Mouse (Mus musculus): ENCODE results near the gene Kat7. TPM values are rescaled to one million over a fixed set of nuclear protein-coding genes. Genes with fewer than 3 reads are reported as not detected.

Gene Kat7
- polyA plus RNA-seq, 1 experiment from 2014 or later: 30.7 TPM

DNA sequence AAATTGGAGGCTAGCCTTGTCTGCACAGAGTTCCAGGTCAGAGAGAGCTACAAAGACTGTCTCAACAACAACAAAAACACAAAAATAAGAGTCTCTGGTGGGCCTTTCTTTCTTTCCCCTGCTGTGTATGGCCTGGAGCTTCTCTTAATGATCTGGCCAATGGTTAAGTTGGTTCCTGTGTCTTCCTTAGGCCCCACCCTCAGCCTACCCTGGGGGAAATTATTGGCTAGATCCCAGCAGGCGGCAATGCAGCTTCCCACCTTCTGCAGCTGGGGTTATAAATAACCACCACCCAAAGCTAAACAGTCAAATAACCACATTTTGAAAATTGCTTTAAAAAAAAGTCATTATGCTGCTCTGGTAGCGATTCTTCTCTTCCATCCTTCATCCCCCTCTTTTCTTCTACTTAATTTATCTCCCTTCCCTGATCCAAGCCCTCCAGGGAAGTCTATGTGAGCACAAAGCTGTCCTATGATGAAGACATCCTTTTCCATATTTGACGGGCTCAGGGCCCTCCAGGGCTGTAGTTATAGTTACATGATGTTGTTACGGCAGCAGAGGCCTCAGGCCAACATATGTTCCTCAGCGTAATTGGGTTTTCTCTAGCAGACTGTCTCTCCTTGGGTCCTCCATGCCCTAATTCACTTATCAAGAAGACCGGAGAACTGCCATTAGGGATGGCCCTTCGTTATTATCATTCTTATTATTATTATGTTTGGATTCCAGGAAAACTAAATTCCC is 5.3 kb upstream of the Kat7 start:
- Histone ChIP-seq H3K4me1 (ENCODE audit: insufficient read depth, low read depth, low read length) (peaks cover 6% of the 10 kb centered on the region; the same call in 1 of the 2 replicates), H3K4me3 (ENCODE audit: low read depth, low read length) (no peak overlapping the region), H3K36me3 (ENCODE audit: insufficient read depth, low read length) (no peaks in the 10 kb centered on the region), H3K4me2 (replicated peaks; ENCODE audit: low read depth, low read length) (no peak overlapping the region), H3K9me3 (ENCODE audit: low read length) (no peaks in the 10 kb centered on the region), H3K27me3 (replicated peaks; ENCODE audit: insufficient read depth, low read length) (no peaks in the 10 kb centered on the region), H3K9ac (replicated peaks; ENCODE audit: low read depth) (no peak overlapping the region), H3K27ac (ENCODE audit: low read length) (no peak overlapping the region)
- DNase-seq (ENCODE audit: low spot score) (no peak), ATAC-seq (no peak)
- WGBS: 73% methylated on average over 7 of the region's 7 CpGs
- TF ChIP-seq CTCF (IDR thresholded peaks at IDR 0.05) (no peak), EP300 (IDR thresholded peaks at IDR 0.05) (no peak)

DNA sequence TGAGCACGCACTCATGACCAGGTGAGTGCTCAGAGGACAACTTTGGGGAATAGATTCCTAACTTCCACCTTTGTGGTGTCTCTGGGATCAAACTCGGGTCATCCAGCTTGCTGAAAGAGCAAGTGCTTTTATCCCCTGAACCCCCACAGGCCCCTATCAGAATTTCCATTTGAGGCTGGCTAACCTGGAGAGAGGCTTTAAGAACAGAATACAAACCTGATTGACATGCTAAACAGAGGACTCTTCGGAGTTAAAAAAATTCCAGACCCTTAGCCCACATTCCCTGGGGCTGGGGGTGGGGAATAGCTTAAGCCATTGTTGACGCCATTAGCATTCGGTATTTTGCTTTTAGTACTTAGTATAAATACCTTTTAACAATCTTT is 1.4 kb upstream of the Kat7 start:
- peak overlapping the region; percentile 70 for H3K27ac ChIP-seq (ENCODE audit: low read length)
- 36% methylated on average over 5 of the region's 5 CpGs for WGBS
- no peak overlapping the region for H3K4me3 ChIP-seq (ENCODE audit: low read depth, low read length)
- TF ChIP-seq EP300 (IDR thresholded peaks at IDR 0.05): no peak
- no peak for TF ChIP-seq CTCF (IDR thresholded peaks at IDR 0.05)
- ATAC-seq (no peak), DNase-seq (ENCODE audit: low spot score) (no peak)
- no peak overlapping the region for H3K9ac ChIP-seq (replicated peaks; ENCODE audit: low read depth)
- peak overlapping the region; percentile 64; the same call in 1 of the 2 replicates for H3K4me2 ChIP-seq (replicated peaks; ENCODE audit: low read depth, low read length)
- no peaks in the 10 kb centered on the region for H3K36me3 ChIP-seq (ENCODE audit: insufficient read depth, low read length)
- H3K27me3 ChIP-seq (replicated peaks; ENCODE audit: insufficient read depth, low read length): no peaks in the 10 kb centered on the region
- peaks cover 11% of the 10 kb centered on the region; the same call in 1 of the 2 replicates for H3K4me1 ChIP-seq (ENCODE audit: insufficient read depth, low read depth, low read length)
- H3K9me3 ChIP-seq (ENCODE audit: low read length): no peaks in the 10 kb centered on the region

DNA sequence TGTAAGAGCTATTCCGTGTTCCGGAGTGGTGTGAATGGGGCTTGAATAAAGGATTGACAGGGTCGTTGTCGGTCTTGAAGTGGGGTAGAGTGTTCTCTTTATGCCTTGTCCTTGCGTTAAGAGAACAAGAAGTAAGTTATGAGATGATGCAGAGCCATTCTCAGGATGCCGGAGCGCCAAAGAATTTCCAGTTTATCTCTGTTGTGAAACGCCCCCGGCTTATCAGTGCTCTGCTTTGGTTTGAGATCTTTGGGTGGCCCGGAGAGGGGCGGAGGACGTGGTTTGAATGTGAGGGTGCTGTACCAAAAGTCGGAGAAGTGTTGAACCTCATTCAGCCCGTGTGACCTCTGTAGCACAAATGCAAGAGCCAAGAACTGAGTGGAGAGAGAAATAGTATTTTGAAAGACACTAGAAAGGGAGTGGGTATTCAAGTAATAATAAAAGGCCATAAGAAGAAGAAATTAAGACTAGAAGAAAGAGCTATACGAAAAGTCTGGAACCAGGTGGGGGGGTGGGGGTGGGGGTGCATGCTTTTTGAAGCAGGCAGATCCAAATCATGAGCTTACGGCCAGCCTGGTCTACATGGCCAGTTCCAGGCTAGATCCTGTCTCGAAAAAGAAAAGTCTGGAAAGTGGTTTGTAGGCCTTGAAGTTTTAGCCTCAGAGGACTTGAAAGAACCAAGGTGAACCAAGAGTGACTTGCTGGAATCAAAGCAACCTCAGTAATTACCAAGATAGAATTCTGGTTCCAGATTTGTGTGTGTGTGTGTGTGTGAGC is 790 bp upstream of the Kat7 start:
- H3K27me3 ChIP-seq (replicated peaks; ENCODE audit: insufficient read depth, low read length): no peaks in the 10 kb centered on the region
- H3K36me3 ChIP-seq (ENCODE audit: insufficient read depth, low read length): peaks cover 3% of the 10 kb centered on the region; the same call in 1 of the 2 replicates
- no peak; the same call in 1 of the 2 replicates for TF ChIP-seq EP300 (IDR thresholded peaks at IDR 0.05)
- no peak for TF ChIP-seq CTCF (IDR thresholded peaks at IDR 0.05)
- DNase-seq (ENCODE audit: low spot score) (no peak), ATAC-seq (no peak; the same call in 1 of the 2 replicates)
- peaks cover 11% of the 10 kb centered on the region; the same call in 1 of the 2 replicates for H3K4me1 ChIP-seq (ENCODE audit: insufficient read depth, low read depth, low read length)
- peak overlapping the region; percentile 92 for H3K4me3 ChIP-seq (ENCODE audit: low read depth, low read length)
- peak overlapping the region; percentile 70 for H3K27ac ChIP-seq (ENCODE audit: low read length)
- H3K9ac ChIP-seq (replicated peaks; ENCODE audit: low read depth): peak overlapping the region; percentile 37
- WGBS: 5% methylated on average over 17 of the region's 17 CpGs
- H3K4me2 ChIP-seq (replicated peaks; ENCODE audit: low read depth, low read length): peak overlapping the region; percentile 64
- no peaks in the 10 kb centered on the region for H3K9me3 ChIP-seq (ENCODE audit: low read length)

DNA sequence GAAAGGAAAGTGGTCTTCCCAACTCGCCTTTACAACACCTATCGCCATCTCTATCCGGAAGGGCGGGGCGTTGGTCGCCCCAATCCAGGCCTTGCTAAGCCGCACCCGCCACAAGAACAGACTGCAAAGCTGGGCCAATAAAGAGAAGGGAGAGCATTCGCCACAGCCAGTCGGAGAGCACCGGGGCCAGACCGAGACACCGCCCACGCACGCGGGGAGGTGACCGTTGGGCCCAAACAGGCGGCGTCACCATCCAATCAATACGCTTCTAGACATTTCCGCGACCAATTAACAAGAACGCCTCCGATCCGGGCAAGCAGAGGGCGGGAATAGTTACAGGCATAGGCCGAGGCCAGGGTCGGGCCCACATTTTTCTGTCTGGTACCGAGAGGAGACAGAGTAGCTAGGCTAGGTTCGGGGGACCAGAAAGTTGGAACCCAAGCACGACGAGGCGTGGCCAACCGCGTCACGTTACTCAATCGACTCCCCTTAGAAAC is 488 bp downstream of the Kat7 start:
- H3K9me3 ChIP-seq (ENCODE audit: low read length): no peaks in the 10 kb centered on the region
- peaks cover 11% of the 10 kb centered on the region; the same call in 1 of the 2 replicates for H3K4me1 ChIP-seq (ENCODE audit: insufficient read depth, low read depth, low read length)
- H3K27me3 ChIP-seq (replicated peaks; ENCODE audit: insufficient read depth, low read length): no peaks in the 10 kb centered on the region
- peak overlapping the region; percentile 70 for H3K4me2 ChIP-seq (replicated peaks; ENCODE audit: low read depth, low read length)
- peak overlapping the region; percentile 98 for H3K9ac ChIP-seq (replicated peaks; ENCODE audit: low read depth)
- peak; percentile 100 for DNase-seq (ENCODE audit: low spot score)
- ATAC-seq: peak; percentile 92
- peak overlapping the region; percentile 99 for H3K27ac ChIP-seq (ENCODE audit: low read length)
- under 1% methylated on average over 37 of the region's 37 CpGs for WGBS
- peaks cover 7% of the 10 kb centered on the region; the same call in 1 of the 2 replicates for H3K36me3 ChIP-seq (ENCODE audit: insufficient read depth, low read length)
- TF ChIP-seq EP300 (IDR thresholded peaks at IDR 0.05) (peak; percentile 47), CTCF (IDR thresholded peaks at IDR 0.05) (no peak)
- peak overlapping the region; percentile 92 for H3K4me3 ChIP-seq (ENCODE audit: low read depth, low read length)

DNA sequence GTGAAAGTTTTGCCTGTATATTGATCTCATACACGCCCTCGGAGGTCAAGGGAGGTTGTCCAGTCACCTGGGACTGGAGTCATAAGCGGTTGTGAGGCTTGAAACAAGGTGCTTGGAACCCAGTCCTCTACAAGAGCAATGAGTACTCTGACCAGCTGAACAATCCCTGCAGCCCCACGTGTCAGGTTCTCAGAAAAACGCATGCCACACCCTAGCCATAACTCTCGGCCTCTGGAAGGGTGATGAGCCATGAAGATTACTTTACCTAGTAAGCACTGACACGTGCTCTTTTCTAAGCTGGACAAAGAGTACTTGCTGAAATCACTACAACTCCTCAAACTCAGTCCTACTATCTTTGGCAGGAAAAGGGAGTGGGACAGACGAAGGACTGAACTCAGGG is 2.5 kb downstream of the Kat7 start:
- H3K9ac ChIP-seq (replicated peaks; ENCODE audit: low read depth): no peak overlapping the region
- DNase-seq (ENCODE audit: low spot score) (no peak), ATAC-seq (no peak)
- no peak overlapping the region for H3K27ac ChIP-seq (ENCODE audit: low read length)
- H3K27me3 ChIP-seq (replicated peaks; ENCODE audit: insufficient read depth, low read length): no peaks in the 10 kb centered on the region
- peaks cover 11% of the 10 kb centered on the region; the same call in 1 of the 2 replicates for H3K4me1 ChIP-seq (ENCODE audit: insufficient read depth, low read depth, low read length)
- whole genome bisulfite sequencing: 71% methylated on average over 8 of the region's 8 CpGs
- H3K9me3 ChIP-seq (ENCODE audit: low read length): no peaks in the 10 kb centered on the region
- H3K4me3 ChIP-seq (ENCODE audit: low read depth, low read length): no peak overlapping the region
- TF ChIP-seq CTCF (IDR thresholded peaks at IDR 0.05) (no peak), EP300 (IDR thresholded peaks at IDR 0.05) (no peak)
- no peak overlapping the region for H3K4me2 ChIP-seq (replicated peaks; ENCODE audit: low read depth, low read length)
- H3K36me3 ChIP-seq (ENCODE audit: insufficient read depth, low read length): peaks cover 12% of the 10 kb centered on the region; the same call in 1 of the 2 replicates

DNA sequence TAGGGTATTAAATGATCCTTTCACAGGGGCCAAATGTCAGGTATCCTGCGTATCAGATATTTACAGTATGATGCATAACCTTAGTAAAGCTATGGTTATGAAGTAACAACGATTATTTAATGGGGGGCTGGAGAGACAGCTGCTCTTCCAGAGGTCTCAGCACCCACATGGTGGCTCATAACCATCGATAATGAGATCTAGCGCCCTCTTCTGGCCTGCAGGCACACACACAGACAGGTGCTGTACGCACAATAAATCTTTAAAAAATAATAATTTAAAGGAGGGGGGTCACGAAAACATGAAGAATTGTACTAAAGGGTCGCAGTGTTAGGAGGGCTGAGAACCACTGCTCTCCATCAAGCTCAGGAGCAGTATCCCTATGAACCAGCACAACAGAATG is 4.4 kb downstream of the Kat7 start:
- WGBS: 95% methylated on average over 7 of the region's 7 CpGs
- peak; percentile 50 for TF ChIP-seq CTCF (IDR thresholded peaks at IDR 0.05)
- TF ChIP-seq EP300 (IDR thresholded peaks at IDR 0.05): no peak
- no peak overlapping the region for H3K9ac ChIP-seq (replicated peaks; ENCODE audit: low read depth)
- no peak overlapping the region for H3K27ac ChIP-seq (ENCODE audit: low read length)
- peaks cover 17% of the 10 kb centered on the region; the same call in 1 of the 2 replicates for H3K36me3 ChIP-seq (ENCODE audit: insufficient read depth, low read length)
- no peak overlapping the region for H3K4me2 ChIP-seq (replicated peaks; ENCODE audit: low read depth, low read length)
- H3K4me3 ChIP-seq (ENCODE audit: low read depth, low read length): no peak overlapping the region
- H3K4me1 ChIP-seq (ENCODE audit: insufficient read depth, low read depth, low read length): 0 out of 2 replicates have a peak, but pooled peaks cover 5% of the 10 kb centered on the region
- ATAC-seq (no peak), DNase-seq (ENCODE audit: low spot score) (no peak)
- H3K9me3 ChIP-seq (ENCODE audit: low read length): no peaks in the 10 kb centered on the region
- no peaks in the 10 kb centered on the region for H3K27me3 ChIP-seq (replicated peaks; ENCODE audit: insufficient read depth, low read length)

Measured in lung, postnatal 0 days (tissue).